Mouse (Mus musculus) myocyte (in vitro differentiated cells): ENCODE data around the gene Adat3. TPM values are rescaled to one million over a fixed set of nuclear protein-coding genes. Genes with fewer than 3 reads are reported as not detected.

ENCODE experiments used
- H3K27me3 ChIP-seq: one replicate; pipeline ENCODE4 v1.6.1; 2011; ENCODE audit not compliant: control insufficient read depth, insufficient read depth, insufficient read length
- H3K36me3 ChIP-seq: one replicate; pipeline ENCODE4 v1.6.1; 2011; ENCODE audit not compliant: control insufficient read depth, insufficient read depth
- H3K4me2 ChIP-seq: one replicate; pipeline ENCODE4 v1.6.1; 2011; ENCODE audit warnings: low read depth, control low read depth
- H3K4me3 ChIP-seq: one replicate; pipeline ENCODE4 v1.5.1; 2011; ENCODE audit warnings: mild to moderate bottlenecking, control low read depth, moderate library complexity
- H3K79me2 ChIP-seq: one replicate; pipeline ENCODE4 v1.6.1; 2011; ENCODE audit not compliant: control insufficient read depth, insufficient read depth
- H3ac ChIP-seq: one replicate; pipeline ENCODE4 v1.6.1; 2011; ENCODE audit not compliant: control insufficient read depth, insufficient read length
- CEBPB ChIP-seq: IDR thresholded peaks from 2 replicates; pipeline ENCODE4 v1.6.1; 2011; ENCODE audit warnings: mild to moderate bottlenecking, moderate library complexity; ENCODE audit not compliant: poor library complexity, insufficient read depth, severe bottlenecking
- E2F4 ChIP-seq: IDR thresholded peaks from one replicate; pipeline ENCODE4 v1.6.1; 2011; ENCODE audit warnings: mild to moderate bottlenecking, control low read depth, moderate library complexity; ENCODE audit not compliant: insufficient read depth
- MAX ChIP-seq: IDR thresholded peaks from one replicate; pipeline ENCODE4 v1.6.1; 2011; ENCODE audit warnings: low read depth, mild to moderate bottlenecking, control low read depth
- MYOD1 ChIP-seq, 3 experiments: IDR thresholded peaks; one replicate each; pipeline ENCODE4 v1.6.1; 2011; ENCODE audit warnings: control low read depth in 2 of 3, low read depth in 2 of 3, mild to moderate bottlenecking in 2 of 3, moderate library complexity in 1 of 3; ENCODE audit not compliant: insufficient read length in 2 of 3, control insufficient read depth in 1 of 3
- MYOG ChIP-seq, 3 experiments: IDR thresholded peaks; one replicate each; pipeline ENCODE4 v1.6.1; 2011; ENCODE audit warnings: control low read depth in 2 of 3, low read depth in 2 of 3, mild to moderate bottlenecking in 2 of 3; ENCODE audit not compliant: insufficient read length in 2 of 3, control insufficient read depth in 1 of 3, insufficient read depth in 1 of 3
- POLR2A ChIP-seq: IDR thresholded peaks from one replicate; pipeline ENCODE4 v1.6.1; 2011; ENCODE audit warnings: low read depth, mild to moderate bottlenecking, control low read depth, moderate library complexity; ENCODE audit not compliant: insufficient read length
- POLR2AphosphoS2 ChIP-seq: IDR thresholded peaks from one replicate; pipeline ENCODE4 v1.6.1; 2011; ENCODE audit warnings: low read depth, control low read depth; ENCODE audit not compliant: insufficient read length
- REST ChIP-seq: IDR thresholded peaks from one replicate; pipeline ENCODE4 v1.6.1; 2011; ENCODE audit warnings: mild to moderate bottlenecking, control low read depth, moderate library complexity; ENCODE audit not compliant: insufficient read depth, insufficient read length
- SRF ChIP-seq: IDR thresholded peaks from one replicate; pipeline ENCODE4 v1.6.1; 2011; ENCODE audit warnings: low read depth; ENCODE audit not compliant: control insufficient read depth, insufficient read length
- TCF12 ChIP-seq: IDR thresholded peaks from one replicate; pipeline ENCODE4 v1.6.1; 2011; ENCODE audit warnings: mild to moderate bottlenecking, control low read depth; ENCODE audit not compliant: poor library complexity, insufficient read depth, severe bottlenecking
- TCF3 ChIP-seq: IDR thresholded peaks from one replicate; pipeline ENCODE4 v1.6.1; 2011; ENCODE audit warnings: low read depth, control low read depth; ENCODE audit not compliant: insufficient read length
- USF1 ChIP-seq: IDR thresholded peaks from one replicate; pipeline ENCODE4 v1.6.1; 2011; ENCODE audit warnings: low read depth, mild to moderate bottlenecking, control low read depth, moderate library complexity
- polyA plus RNA-seq: library from polyadenylated mRNA; unstranded; fragments of >200 nt; fragmentation: generic; extraction: Trizol; gene quantifications from one replicate; pipeline ENCODE4 v1.2.1, GENCODE M21; 2012; ENCODE audit warnings: missing spikeins

Adat3 gene
- polyA plus RNA-seq, 1 experiment, result 5.7 TPM

DNA sequence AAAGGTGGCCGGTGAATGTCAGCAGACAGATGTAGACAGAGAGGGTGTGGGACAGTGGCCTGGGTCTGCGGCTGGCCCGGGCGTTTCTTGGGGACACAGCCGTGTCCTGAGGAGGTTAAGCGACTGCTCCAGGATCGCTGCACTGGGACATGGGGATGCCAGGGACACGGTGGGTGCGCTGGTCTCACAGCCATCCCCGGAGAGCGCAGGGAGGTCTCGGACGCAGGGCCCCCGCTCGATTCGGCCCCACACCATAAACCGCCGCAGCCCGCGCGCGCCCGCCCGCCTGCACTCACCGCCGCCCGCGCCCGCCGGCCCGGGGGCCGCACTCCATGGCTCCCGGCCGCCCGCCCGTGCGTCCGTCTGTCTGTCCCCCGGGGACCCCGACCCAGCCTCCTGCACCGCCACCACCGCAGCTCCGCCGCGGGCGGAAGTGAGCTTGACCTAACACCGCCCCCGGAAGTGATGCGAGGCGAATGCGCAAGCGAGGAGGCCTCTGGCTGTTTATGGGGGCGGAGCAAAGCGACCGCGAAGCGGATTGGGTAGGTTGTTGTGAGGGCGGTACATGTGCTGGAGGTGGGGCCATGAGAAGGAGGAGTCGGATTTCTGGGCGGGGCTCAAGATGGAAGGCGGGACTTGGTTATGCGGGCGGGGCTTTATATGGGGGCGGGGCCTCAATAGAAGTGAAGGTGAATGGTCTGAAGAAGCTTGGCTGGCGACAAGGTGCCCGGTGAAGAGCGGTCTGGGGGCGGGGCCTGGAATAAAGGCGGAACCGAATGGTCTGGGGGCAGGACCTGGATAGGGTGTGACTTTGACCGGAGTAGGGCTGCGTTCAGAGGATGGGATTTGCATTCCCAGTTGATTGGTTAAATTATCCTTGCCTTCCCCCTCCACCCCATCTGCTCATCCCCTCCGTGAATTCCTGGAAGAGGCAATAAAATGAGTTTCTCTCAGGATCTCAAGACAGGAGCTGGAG, 12.5 kb upstream of the Adat3 start, which contains the start of gene Abhd17a:
Abhd17a (minus strand) TSS at position 463 of the 976 bp plus-strand sequence.
- Histone ChIP-seq H3K27me3 (no peaks in the 10 kb centered on the region), H3K4me2 (peak within 1 kb of the TSS; percentile 74), H3K4me3 (peak within 1 kb of the TSS; percentile 51), H3K79me2 (peaks cover 23% of the 10 kb centered on the region), H3ac (peak within 1 kb of the TSS; percentile 83), H3K36me3 (no peaks in the 10 kb centered on the region)
- peak; percentile 75 for TF ChIP-seq SRF
- TF ChIP-seq MAX, result no peak
- peak; percentile 89 for TF ChIP-seq POLR2A
- TF ChIP-seq CEBPB, result no peak
- TF ChIP-seq MYOD1 (IDR thresholded peaks at IDR 0.05; ENCODE audit: control insufficient read depth in 1 of 3, insufficient read length in 2 of 3, low read depth in 2 of 3), result peak in 1 of 3 experiments; percentile 8
- TF ChIP-seq REST, result no peak
- peak; percentile 15 for TF ChIP-seq USF1
- TF ChIP-seq TCF3, result no peak
- peak; percentile 89 for TF ChIP-seq POLR2AphosphoS2

DNA sequence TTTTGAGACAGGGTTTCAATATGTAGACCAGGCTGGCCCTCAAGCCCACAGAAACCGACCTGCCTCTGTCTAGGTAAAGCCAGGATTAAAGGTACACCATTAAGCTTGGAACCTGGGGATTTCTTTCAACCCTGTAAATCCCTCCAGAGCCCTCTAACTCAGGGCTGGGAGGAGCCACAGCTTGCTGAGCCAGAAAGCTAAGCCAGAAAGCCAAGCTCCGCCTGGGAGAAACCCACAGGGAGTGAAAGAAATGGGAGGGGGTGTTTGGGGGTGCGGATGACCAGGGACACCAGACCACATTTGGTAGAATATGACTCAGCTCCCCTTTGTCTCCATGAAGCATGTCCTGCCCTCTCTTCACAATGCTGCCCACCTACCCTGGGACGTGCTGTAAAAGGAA, 6.4 kb upstream of the Adat3 start:
- Histone ChIP-seq H3K79me2 (no peaks in the 10 kb centered on the region), H3ac (no peak overlapping the region), H3K4me3 (no peak overlapping the region), H3K4me2 (peak overlapping the region; percentile 12), H3K36me3 (no peaks in the 10 kb centered on the region), H3K27me3 (no peaks in the 10 kb centered on the region)
- no peak for TF ChIP-seq MAX
- no peak for TF ChIP-seq MYOG (IDR thresholded peaks at IDR 0.05; ENCODE audit: control insufficient read depth in 1 of 3, insufficient read depth in 1 of 3, insufficient read length in 2 of 3, low read depth in 2 of 3)
- TF ChIP-seq CEBPB, result no peak
- no peak for TF ChIP-seq POLR2A
- TF ChIP-seq POLR2AphosphoS2, result no peak
- no peak for TF ChIP-seq REST
- TF ChIP-seq MYOD1 (IDR thresholded peaks at IDR 0.05; ENCODE audit: control insufficient read depth in 1 of 3, insufficient read length in 2 of 3, low read depth in 2 of 3), result no peak
- TF ChIP-seq USF1, result no peak
- TF ChIP-seq TCF12, result no peak

GRCm38 (mm10) chr10:80603364-80603763, 684 bp downstream of the Adat3 start:
- H3K79me2 ChIP-seq, result peaks cover 37% of the 10 kb centered on the region
- peak overlapping the region; percentile 22 for H3ac ChIP-seq
- peak overlapping the region; percentile 81 for H3K4me3 ChIP-seq
- peak overlapping the region; percentile 90 for H3K4me2 ChIP-seq
- no peaks in the 10 kb centered on the region for H3K27me3 ChIP-seq
- TF ChIP-seq USF1 (no peak), MYOG (IDR thresholded peaks at IDR 0.05; ENCODE audit: control insufficient read depth in 1 of 3, insufficient read depth in 1 of 3, insufficient read length in 2 of 3, low read depth in 2 of 3) (no peak), REST (no peak), E2F4 (no peak), CEBPB (no peak), TCF12 (no peak), MYOD1 (IDR thresholded peaks at IDR 0.05; ENCODE audit: control insufficient read depth in 1 of 3, insufficient read length in 2 of 3, low read depth in 2 of 3) (no peak), SRF (no peak), MAX (no peak), POLR2A (no peak), TCF3 (no peak), POLR2AphosphoS2 (no peak)
- peaks cover 3% of the 10 kb centered on the region for H3K36me3 ChIP-seq

DNA sequence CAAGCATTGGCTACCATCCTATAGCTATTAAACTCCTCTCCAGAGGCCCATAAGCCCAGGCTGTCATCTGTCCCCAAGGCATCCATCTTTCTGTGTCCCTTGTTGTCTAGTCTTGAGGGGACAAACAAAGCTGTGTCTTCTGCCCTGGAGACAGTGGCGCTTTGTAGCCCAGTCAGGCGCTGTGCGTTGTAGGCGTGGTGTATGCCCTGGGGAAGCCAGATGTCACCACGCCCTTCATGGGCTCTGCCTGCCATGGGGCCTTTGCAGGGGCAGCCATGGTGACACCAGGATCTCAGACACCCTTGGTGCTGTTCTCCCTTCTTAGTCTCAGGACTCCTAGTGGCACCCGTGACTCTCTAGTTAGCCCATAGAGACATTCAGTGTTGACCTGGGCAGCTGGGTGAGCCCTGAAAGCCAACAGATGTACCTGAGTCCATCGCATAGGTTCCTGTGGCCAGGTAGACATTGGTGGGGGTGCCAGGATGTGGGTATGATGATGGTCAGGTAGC, 1.4 kb downstream of the Adat3 start:
- TF ChIP-seq MAX, result no peak
- TF ChIP-seq MYOD1 (IDR thresholded peaks at IDR 0.05; ENCODE audit: control insufficient read depth in 1 of 3, insufficient read length in 2 of 3, low read depth in 2 of 3), result no peak
- no peak for TF ChIP-seq E2F4
- TF ChIP-seq POLR2AphosphoS2, result no peak
- TF ChIP-seq SRF, result no peak
- no peak for TF ChIP-seq MYOG (IDR thresholded peaks at IDR 0.05; ENCODE audit: control insufficient read depth in 1 of 3, insufficient read depth in 1 of 3, insufficient read length in 2 of 3, low read depth in 2 of 3)
- TF ChIP-seq POLR2A, result no peak
- no peak for TF ChIP-seq CEBPB
- H3K27me3 ChIP-seq, result no peaks in the 10 kb centered on the region
- peak overlapping the region; percentile 90 for H3K4me2 ChIP-seq
- H3K79me2 ChIP-seq, result peaks cover 37% of the 10 kb centered on the region
- H3K36me3 ChIP-seq, result peaks cover 7% of the 10 kb centered on the region
- H3ac ChIP-seq, result peak overlapping the region; percentile 22
- H3K4me3 ChIP-seq, result peak overlapping the region; percentile 81
